Mouse (Mus musculus) kidney, postnatal 0 days (tissue): ENCODE measurements at regions not wholly inside any gene's neighbourhood (a gene's known extent, or its start where the extent isn't known, plus 50 kb on each side); places are given as distances from the start of the nearest gene placed in this dataset.

ENCODE experiments used
- ATAC-seq: fragments of 200-750 bp; cut with Nextera tagmentation; replicated peaks from 2 replicates; pipeline ENCODE4 v1.8.0; 2017; ENCODE audit warnings: low read depth, moderate number of reproducible peaks, moderate TSS enrichment, moderate library complexity; ENCODE audit not compliant: low FRiP score
- DNase-seq: peaks from one replicate; pipeline ENCODE4 v3.0.0-alpha.2; 2016; ENCODE audit warnings: low spot score
- H3K27ac ChIP-seq: fragments of 300-500 bp; sonication (generic); 2 replicates; pipeline ENCODE4 v1.5.1; 2014; ENCODE audit warnings: mild to moderate bottlenecking
- H3K27me3 ChIP-seq: fragments of 300-500 bp; sonication (generic); 2 replicates; pipeline ENCODE4 v1.6.1; 2014; ENCODE audit warnings: low read length, mixed read lengths; ENCODE audit not compliant: insufficient read depth
- H3K36me3 ChIP-seq: fragments of 300-500 bp; sonication (generic); 2 replicates; pipeline ENCODE4 v1.6.1; 2014; ENCODE audit warnings: low read length, mixed read lengths; ENCODE audit not compliant: insufficient read depth
- H3K4me1 ChIP-seq: fragments of 300-500 bp; sonication (generic); replicated peaks from 2 replicates; pipeline ENCODE4 v1.6.1; 2014; ENCODE audit warnings: antibody characterized with exemption, low read length, mixed read lengths; ENCODE audit not compliant: insufficient read depth
- H3K4me2 ChIP-seq: fragments of 300-500 bp; sonication (generic); 2 replicates; pipeline ENCODE4 v1.6.1; 2014; ENCODE audit warnings: mild to moderate bottlenecking, low read length, moderate library complexity, mixed read lengths
- H3K4me3 ChIP-seq: fragments of 300-500 bp; sonication (generic); replicated peaks from 2 replicates; pipeline ENCODE4 v1.5.1; 2014; ENCODE audit warnings: low read depth, low read length
- H3K9ac ChIP-seq: fragments of 300-500 bp; sonication (generic); 2 replicates; pipeline ENCODE4 v1.6.1; 2014; ENCODE audit warnings: low read depth, low read length
- H3K9me3 ChIP-seq: fragments of 300-500 bp; sonication (generic); replicated peaks from 2 replicates; pipeline ENCODE4 v1.6.1; 2016; ENCODE audit warnings: low read length, inconsistent platforms, mixed read lengths
- CTCF ChIP-seq: IDR thresholded peaks from 2 replicates; pipeline ENCODE4 v1.5.1; 2016; ENCODE audit warnings: antibody characterized with exemption, low read depth, mild to moderate bottlenecking, moderate library complexity
- WGBS: fragments of 180-500 bp; shearing (Covaris S2); extraction: QIAGEN DNeasy Blood & Tissue Kit; methylation state at CpG from one replicate; pipeline ENCODE4 v1.1.7; 2014; 5-methylcytosine and 5-hydroxymethylcytosine counted together

GRCm38 (mm10) chr8:12135392-12136177 is 143.0 kb upstream of the A230072I06Rik start:
- H3K27ac ChIP-seq = no peak overlapping the region
- ATAC-seq = no peak
- no peak overlapping the region for H3K4me3 ChIP-seq
- TF ChIP-seq CTCF = no peak
- H3K36me3 ChIP-seq = no peaks in the 10 kb centered on the region
- no peak for DNase-seq
- H3K9ac ChIP-seq = no peak overlapping the region
- 72% methylated on average over 14 of the region's 14 CpGs for WGBS
- no peaks in the 10 kb centered on the region for H3K4me1 ChIP-seq
- H3K9me3 ChIP-seq = no peaks in the 10 kb centered on the region
- 0 out of 2 replicates have a peak, but pooled peaks cover 3% of the 10 kb centered on the region for H3K27me3 ChIP-seq
- no peak overlapping the region for H3K4me2 ChIP-seq

- no peak for TF ChIP-seq CTCF
These were observed 142.5 kb upstream of the A230072I06Rik start for GRCm38 (mm10) chr8:12136178-12136455.

GRCm38 (mm10) chr8:12137496-12137895 is 141.1 kb upstream of the A230072I06Rik start:
- WGBS = 21% methylated on average over 3 of the region's 3 CpGs
- no peak overlapping the region for H3K4me3 ChIP-seq
- no peaks in the 10 kb centered on the region for H3K9me3 ChIP-seq
- TF ChIP-seq CTCF = no peak
- ATAC-seq (no peak), DNase-seq (no peak)
- 0 out of 2 replicates have a peak, but pooled peaks cover 3% of the 10 kb centered on the region for H3K27me3 ChIP-seq
- H3K4me2 ChIP-seq = no peak overlapping the region
- no peaks in the 10 kb centered on the region for H3K36me3 ChIP-seq
- H3K4me1 ChIP-seq = no peaks in the 10 kb centered on the region
- H3K27ac ChIP-seq = no peak overlapping the region
- H3K9ac ChIP-seq = no peak overlapping the region

More at GRCm38 (mm10) chr8:12136178-12136455, 142.5 kb upstream of the A230072I06Rik start:
- no peak overlapping the region for H3K27ac ChIP-seq
- H3K4me1 ChIP-seq = no peaks in the 10 kb centered on the region
- H3K4me2 ChIP-seq = no peak overlapping the region
- H3K9me3 ChIP-seq = no peaks in the 10 kb centered on the region
- WGBS = 77% methylated on average over 5 of the region's 5 CpGs
- 0 out of 2 replicates have a peak, but pooled peaks cover 3% of the 10 kb centered on the region for H3K27me3 ChIP-seq
- DNase-seq (no peak), ATAC-seq (no peak)
- no peak overlapping the region for H3K9ac ChIP-seq
- H3K36me3 ChIP-seq = no peaks in the 10 kb centered on the region
- no peak overlapping the region for H3K4me3 ChIP-seq

GRCm38 (mm10) chr8:12137913-12138312 is 140.7 kb upstream of the A230072I06Rik start:
- TF ChIP-seq CTCF = no peak
- no peaks in the 10 kb centered on the region for H3K4me1 ChIP-seq
- ATAC-seq = no peak
- no peak overlapping the region for H3K4me2 ChIP-seq
- H3K9ac ChIP-seq = no peak overlapping the region
- H3K27ac ChIP-seq = no peak overlapping the region
- DNase-seq = no peak
- H3K36me3 ChIP-seq = no peaks in the 10 kb centered on the region
- no peak overlapping the region for H3K4me3 ChIP-seq
- H3K9me3 ChIP-seq = no peaks in the 10 kb centered on the region
- 50% methylated on average over 8 of the region's 8 CpGs for WGBS
- H3K27me3 ChIP-seq = 0 out of 2 replicates have a peak, but pooled peaks cover 3% of the 10 kb centered on the region

GRCm38 (mm10) chr8:12151679-12152078 is 126.9 kb upstream of the A230072I06Rik start:
- Histone ChIP-seq H3K27ac (no peak overlapping the region), H3K9me3 (no peaks in the 10 kb centered on the region), H3K36me3 (no peaks in the 10 kb centered on the region), H3K9ac (no peak overlapping the region), H3K4me1 (0 out of 2 replicates have a peak, but pooled peaks cover 9% of the 10 kb centered on the region), H3K4me2 (no peak overlapping the region), H3K27me3 (no peaks in the 10 kb centered on the region), H3K4me3 (no peak overlapping the region)
- WGBS = 34% methylated on average over 7 of the region's 7 CpGs
- DNase-seq (peak; percentile 32), ATAC-seq (no peak)
- no peak for TF ChIP-seq CTCF

GRCm38 (mm10) chr8:12152825-12153224 is 125.8 kb upstream of the A230072I06Rik start:
- H3K9ac ChIP-seq = no peak overlapping the region
- no peaks in the 10 kb centered on the region for H3K36me3 ChIP-seq
- ATAC-seq (no peak), DNase-seq (no peak)
- no peak overlapping the region for H3K27ac ChIP-seq
- no peaks in the 10 kb centered on the region for H3K9me3 ChIP-seq
- no peak overlapping the region for H3K4me3 ChIP-seq
- 0 out of 2 replicates have a peak, but pooled peaks cover 9% of the 10 kb centered on the region for H3K4me1 ChIP-seq
- no peaks in the 10 kb centered on the region for H3K27me3 ChIP-seq
- TF ChIP-seq CTCF = no peak
- WGBS = 49% methylated on average over 9 of the region's 9 CpGs
- no peak overlapping the region for H3K4me2 ChIP-seq
